Comparison of ENCODE assay signal across 21 mouse cellular contexts in the genomic region with DNA sequence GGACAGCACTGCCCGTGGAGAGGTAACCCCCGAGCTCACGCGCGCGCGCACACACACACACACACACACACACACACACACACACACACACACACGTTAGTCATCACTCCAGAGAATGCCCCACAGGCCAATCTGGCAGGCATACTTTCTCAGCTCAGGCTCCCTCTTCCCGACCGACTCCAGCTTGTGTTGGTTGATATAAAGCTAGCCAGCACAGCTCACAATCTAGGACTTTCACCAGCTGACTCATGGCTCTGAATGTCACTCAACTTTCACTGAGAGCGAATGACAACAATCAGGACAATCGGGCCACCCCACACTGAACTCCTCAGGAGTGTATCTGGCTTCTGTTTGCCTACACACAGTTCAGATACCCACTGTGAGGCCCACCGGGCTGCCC. TPM values are rescaled to one million over a fixed set of nuclear protein-coding genes. Genes with fewer than 3 reads are reported as not detected.
DNase-seq lines count a peak whose midpoint lies in the region; ATAC-seq and TF ChIP-seq lines count a peak whose summit lies in the region.
"Had no signal": no experiment of that assay in that cellular context is flagged by ENCODE, and none has a peak within 500 bp of the region (broad histone marks: within the 10 kb centered on the region; RNA-seq: fewer than 3 reads in every experiment).

No protein-coding gene starts in this region.

- H3K36me3 ChIP-seq in liver, embryonic 12.5 days: peaks cover 55% of the 10 kb centered on the region
- peaks cover 36% of the 10 kb centered on the region for H3K36me3 ChIP-seq in liver, postnatal 0 days (replicated peaks; ENCODE audit: insufficient read depth, low read length)
- 0 out of 2 replicates have a peak, but pooled peaks cover 4% of the 10 kb centered on the region for H3K36me3 ChIP-seq in heart, embryonic 16.5 days (ENCODE audit: control insufficient read depth, insufficient read depth)
- no peaks in the 10 kb centered on the region for H3K36me3 ChIP-seq in kidney, adult 2 months (ENCODE audit: control insufficient read depth, insufficient read depth, low read length)
- peaks cover 12% of the 10 kb centered on the region for H3K36me3 ChIP-seq in limb, embryonic 10.5 days
- H3K36me3 ChIP-seq in midbrain, embryonic 10.5 days: no peaks in the 10 kb centered on the region
- H3K36me3 ChIP-seq: embryonic facial prominence, embryonic 15.5 days; lung, embryonic 15.5 days had no signal

- no peak for TF ChIP-seq EP300 in liver, postnatal 0 days (IDR thresholded peaks at IDR 0.05; ENCODE audit: low read depth)

- H3K4me1 ChIP-seq in liver, embryonic 12.5 days: peaks cover 76% of the 10 kb centered on the region
- H3K4me1 ChIP-seq in liver, postnatal 0 days (ENCODE audit: insufficient read depth): peaks cover 28% of the 10 kb centered on the region
- peaks cover 21% of the 10 kb centered on the region for H3K4me1 ChIP-seq in heart, embryonic 16.5 days (ENCODE audit: control insufficient read depth, insufficient read depth, low read length)
- no peaks in the 10 kb centered on the region for H3K4me1 ChIP-seq in kidney, adult 2 months (ENCODE audit: control insufficient read depth, insufficient read depth, low read length)
- H3K4me1 ChIP-seq in limb, embryonic 10.5 days: peaks cover 9% of the 10 kb centered on the region; the same call in 1 of the 2 replicates
- H3K4me1 ChIP-seq in midbrain, embryonic 10.5 days: peaks cover 20% of the 10 kb centered on the region

- H3K27me3 ChIP-seq in liver, embryonic 12.5 days (replicated peaks): no peaks in the 10 kb centered on the region
- H3K27me3 ChIP-seq in liver, postnatal 0 days (ENCODE audit: insufficient read depth, low read length): no peaks in the 10 kb centered on the region
- H3K27me3 ChIP-seq in heart, embryonic 16.5 days (ENCODE audit: control insufficient read depth, insufficient read depth, low read length): no peaks in the 10 kb centered on the region
- H3K27me3 ChIP-seq in kidney, adult 2 months (replicated peaks; ENCODE audit: control insufficient read depth, insufficient read depth, low read length): no peaks in the 10 kb centered on the region
- H3K27me3 ChIP-seq in limb, embryonic 10.5 days (ENCODE audit: low read depth, poor library complexity, severe bottlenecking): no peaks in the 10 kb centered on the region
- peaks cover 17% of the 10 kb centered on the region for H3K27me3 ChIP-seq in midbrain, embryonic 10.5 days (ENCODE audit: low read depth, poor library complexity, severe bottlenecking)
- H3K27me3 ChIP-seq: CH12.LX; embryonic facial prominence, embryonic 15.5 days; lung, embryonic 15.5 days had no signal

- peak; percentile 20 for DNase-seq in cerebellum, adult 11 months
- no peak for DNase-seq in cerebellum, postnatal 10 days
- DNase-seq in liver, postnatal 0 days: no peak
- no peak for DNase-seq in kidney, adult 2 months
- no peak for DNase-seq in limb, embryonic 10.5 days (ENCODE audit: low spot score)
- DNase-seq in midbrain, embryonic 10.5 days (ENCODE audit: low spot score): no peak
- DNase-seq: adrenal gland, postnatal 14 days; embryo, embryonic 11 days; gastrocnemius, postnatal 14 days; layer of hippocampus, postnatal 36 days; right cerebral cortex, postnatal 25 days; thymus, postnatal 4 days had no signal

- WGBS in liver, embryonic 12.5 days (ENCODE audit: insufficient replicate concordance): 74% methylated on average over 13 of the region's 13 CpGs
- WGBS in liver, postnatal 0 days (ENCODE audit: insufficient replicate concordance): 74% methylated on average over 13 of the region's 13 CpGs
- 45% methylated on average over 13 of the region's 13 CpGs for WGBS in heart, embryonic 16.5 days
- 88% methylated on average over 13 of the region's 13 CpGs for whole genome bisulfite sequencing in kidney, adult 2 months
- WGBS in limb, embryonic 10.5 days: 90% methylated on average over 13 of the region's 13 CpGs
- 86% methylated on average over 13 of the region's 13 CpGs for WGBS in midbrain, embryonic 10.5 days

- no peak overlapping the region; the same call in 1 of the 2 replicates for H3K27ac ChIP-seq in liver, embryonic 12.5 days
- no peak overlapping the region for H3K27ac ChIP-seq in liver, postnatal 0 days (ENCODE audit: low read depth)
- peak overlapping the region; percentile 62; the same call in 1 of the 2 replicates for H3K27ac ChIP-seq in heart, embryonic 16.5 days (ENCODE audit: low read length)
- H3K27ac ChIP-seq in kidney, adult 2 months (ENCODE audit: insufficient read depth, low read depth, low read length): no peak overlapping the region
- H3K27ac ChIP-seq in limb, embryonic 10.5 days: no peak overlapping the region
- no peak overlapping the region for H3K27ac ChIP-seq in midbrain, embryonic 10.5 days (replicated peaks)
- H3K27ac ChIP-seq: embryonic facial prominence, embryonic 15.5 days; hindbrain, embryonic 13.5 days; lung, embryonic 15.5 days; macrophage; midbrain, embryonic 12.5 days had no signal

- TF ChIP-seq CTCF in liver, postnatal 0 days (IDR thresholded peaks at IDR 0.05; ENCODE audit: low read depth): no peak
- TF ChIP-seq CTCF in kidney, adult 2 months (conservative IDR thresholded peaks at IDR 0.05; ENCODE audit: insufficient read depth, insufficient read length, low read depth, low read length): no peak

- no peaks in the 10 kb centered on the region for H3K9me3 ChIP-seq in liver, embryonic 12.5 days (replicated peaks)
- no peaks in the 10 kb centered on the region for H3K9me3 ChIP-seq in liver, postnatal 0 days (ENCODE audit: low read length)
- no peaks in the 10 kb centered on the region for H3K9me3 ChIP-seq in heart, embryonic 16.5 days (replicated peaks; ENCODE audit: control insufficient read depth, low read length)
- H3K9me3 ChIP-seq in limb, embryonic 10.5 days (replicated peaks): no peaks in the 10 kb centered on the region
- H3K9me3 ChIP-seq in midbrain, embryonic 10.5 days (replicated peaks): no peaks in the 10 kb centered on the region
- H3K9me3 ChIP-seq: embryonic facial prominence, embryonic 15.5 days; hindbrain, embryonic 13.5 days; lung, embryonic 15.5 days; midbrain, embryonic 12.5 days had no signal

- H3K9ac ChIP-seq in liver, embryonic 12.5 days: no peak overlapping the region
- H3K9ac ChIP-seq in liver, postnatal 0 days (replicated peaks): no peak overlapping the region
- no peak overlapping the region for H3K9ac ChIP-seq in heart, embryonic 16.5 days (ENCODE audit: low read length)
- H3K9ac ChIP-seq: embryonic facial prominence, embryonic 15.5 days; hindbrain, embryonic 13.5 days; lung, embryonic 15.5 days; midbrain, embryonic 12.5 days had no signal

- H3K4me3 ChIP-seq in liver, embryonic 12.5 days: no peak overlapping the region
- no peak overlapping the region for H3K4me3 ChIP-seq in liver, postnatal 0 days (ENCODE audit: low read depth, low read length)
- H3K4me3 ChIP-seq in heart, embryonic 16.5 days (ENCODE audit: low read length): no peak overlapping the region; the same call in 1 of the 2 replicates
- no peak overlapping the region for H3K4me3 ChIP-seq in kidney, adult 2 months (ENCODE audit: insufficient read depth, low read depth, low read length)
- H3K4me3 ChIP-seq in limb, embryonic 10.5 days: no peak overlapping the region
- no peak overlapping the region for H3K4me3 ChIP-seq in midbrain, embryonic 10.5 days
- H3K4me3 ChIP-seq: embryonic facial prominence, embryonic 15.5 days; hindbrain, embryonic 13.5 days; lung, embryonic 15.5 days; midbrain, embryonic 12.5 days had no signal

- no peak for TF ChIP-seq POLR2A in kidney, adult 2 months (IDR thresholded peaks at IDR 0.05; ENCODE audit: low read depth, low read length)

- H3K4me2 ChIP-seq in liver, embryonic 12.5 days: no peak overlapping the region
- no peak overlapping the region for H3K4me2 ChIP-seq in liver, postnatal 0 days (ENCODE audit: low read depth, low read length)
- H3K4me2 ChIP-seq in heart, embryonic 16.5 days (ENCODE audit: low read depth, low read length): peak overlapping the region; percentile 39
- H3K4me2 ChIP-seq: embryonic facial prominence, embryonic 15.5 days; hindbrain, embryonic 13.5 days; liver, embryonic 11.5 days; lung, embryonic 15.5 days; midbrain, embryonic 12.5 days had no signal

- peak; percentile 13; the same call in 1 of the 2 replicates for ATAC-seq in liver, embryonic 12.5 days
- ATAC-seq in liver, postnatal 0 days: no peak
- ATAC-seq in heart, embryonic 16.5 days (replicated peaks; ENCODE audit: extremely low read depth, insufficient read depth, low FRiP score): peak; percentile 69

RNA-seq across cellular contexts. Expression of gene Ogfrl1, which starts 20.0 kb away (rescaled TPM):
- 21.3 and 24.0 TPM in 2 replicates for polyA plus RNA-seq in liver, embryonic 12.5 days (2016; fragmentation: Nextera tagmentation; extraction: Ambion mirVana)
- polyA plus RNA-seq in liver, postnatal 0 days (2015; fragmentation: Nextera tagmentation; extraction: Ambion mirVana): 8.7 and 11.1 TPM in 2 replicates
- 5.7 and 7.5 TPM in 2 replicates for polyA plus RNA-seq in heart, embryonic 16.5 days (2015; fragmentation: Nextera tagmentation; extraction: Ambion mirVana)
- 5.0 and 5.2 TPM in 2 replicates for polyA plus RNA-seq in kidney, adult 2 months (2012; rRNA removed)
- 4.6 and 7.4 TPM in 2 replicates for polyA plus RNA-seq in limb, embryonic 10.5 days (2016; fragmentation: Nextera tagmentation; extraction: Ambion mirVana)
- 3.4 and 4.2 TPM in 2 replicates for polyA plus RNA-seq in midbrain, embryonic 10.5 days (2016; fragmentation: Nextera tagmentation; extraction: Ambion mirVana)
